Mouse (Mus musculus): Measurements from ENCODE around the gene Itga6. TPM values are rescaled to one million over a fixed set of nuclear protein-coding genes. Genes with fewer than 3 reads are reported as not detected.

The Itga6 gene
- polyA plus RNA-seq, 1 experiment from 2014 or later, result 21.1 TPM

- H3K36me3 ChIP-seq (ENCODE audit: control insufficient read depth, insufficient read depth, low read length), result no peaks in the 10 kb centered on the region
- ATAC-seq, result no peak
- H3K9me3 ChIP-seq (ENCODE audit: control insufficient read depth, low read length), result no peaks in the 10 kb centered on the region
- H3K9ac ChIP-seq (ENCODE audit: low read depth, low read length), result no peak overlapping the region
- no peak overlapping the region for H3K4me2 ChIP-seq (ENCODE audit: low read length)
- no peaks in the 10 kb centered on the region for H3K27me3 ChIP-seq (replicated peaks; ENCODE audit: control insufficient read depth, insufficient read depth, low read length)
- H3K4me1 ChIP-seq (ENCODE audit: control insufficient read depth, insufficient read depth, low read depth, low read length), result peaks cover 9% of the 10 kb centered on the region
- H3K4me3 ChIP-seq (ENCODE audit: low read length), result no peak overlapping the region
- 19% methylated on average over 5 of the region's 5 CpGs for WGBS
- H3K27ac ChIP-seq (ENCODE audit: low read depth, low read length), result no peak overlapping the region
These were observed 69.9 kb downstream of the Itga6 start for GRCm38 (mm10) chr2:71815279-71815678.

GRCm38 (mm10) chr2:71816391-71817041 is 71.1 kb downstream of the Itga6 start:
- Histone ChIP-seq H3K27ac (ENCODE audit: low read depth, low read length) (no peak overlapping the region), H3K36me3 (ENCODE audit: control insufficient read depth, insufficient read depth, low read length) (no peaks in the 10 kb centered on the region), H3K4me2 (ENCODE audit: low read length) (no peak overlapping the region), H3K9ac (ENCODE audit: low read depth, low read length) (no peak overlapping the region), H3K27me3 (replicated peaks; ENCODE audit: control insufficient read depth, insufficient read depth, low read length) (no peaks in the 10 kb centered on the region), H3K4me3 (ENCODE audit: low read length) (no peak overlapping the region), H3K4me1 (ENCODE audit: control insufficient read depth, insufficient read depth, low read depth, low read length) (peaks cover 9% of the 10 kb centered on the region), H3K9me3 (ENCODE audit: control insufficient read depth, low read length) (no peaks in the 10 kb centered on the region)
- 42% methylated on average over 14 of the region's 14 CpGs for WGBS
- ATAC-seq, result peak; percentile 37; the same call in 1 of the 2 replicates

- Histone ChIP-seq H3K4me2 (ENCODE audit: low read length) (no peak overlapping the region), H3K36me3 (ENCODE audit: control insufficient read depth, insufficient read depth, low read length) (no peaks in the 10 kb centered on the region), H3K9ac (ENCODE audit: low read depth, low read length) (no peak overlapping the region), H3K27me3 (replicated peaks; ENCODE audit: control insufficient read depth, insufficient read depth, low read length) (no peaks in the 10 kb centered on the region), H3K4me3 (ENCODE audit: low read length) (no peak overlapping the region), H3K9me3 (ENCODE audit: control insufficient read depth, low read length) (no peaks in the 10 kb centered on the region), H3K4me1 (ENCODE audit: control insufficient read depth, insufficient read depth, low read depth, low read length) (no peaks in the 10 kb centered on the region), H3K27ac (ENCODE audit: low read depth, low read length) (no peak overlapping the region)
- no peak for ATAC-seq
- 54% methylated on average over 13 of the region's 13 CpGs for whole genome bisulfite sequencing
These were observed 78.7 kb downstream of the Itga6 start for GRCm38 (mm10) chr2:71824146-71824545.

- H3K27me3 ChIP-seq (replicated peaks; ENCODE audit: control insufficient read depth, insufficient read depth, low read length), result no peaks in the 10 kb centered on the region
- no peaks in the 10 kb centered on the region for H3K4me1 ChIP-seq (ENCODE audit: control insufficient read depth, insufficient read depth, low read depth, low read length)
- no peak for ATAC-seq
- no peak overlapping the region for H3K4me3 ChIP-seq (ENCODE audit: low read length)
- H3K36me3 ChIP-seq (ENCODE audit: control insufficient read depth, insufficient read depth, low read length), result no peaks in the 10 kb centered on the region
- no peak overlapping the region for H3K27ac ChIP-seq (ENCODE audit: low read depth, low read length)
- 81% methylated on average over 13 of the region's 13 CpGs for WGBS
- H3K9ac ChIP-seq (ENCODE audit: low read depth, low read length), result no peak overlapping the region
- no peak overlapping the region for H3K4me2 ChIP-seq (ENCODE audit: low read length)
- H3K9me3 ChIP-seq (ENCODE audit: control insufficient read depth, low read length), result no peaks in the 10 kb centered on the region
These were observed 82.3 kb downstream of the Itga6 start for GRCm38 (mm10) chr2:71827711-71828110.

- H3K36me3 ChIP-seq (ENCODE audit: control insufficient read depth, insufficient read depth, low read length), result no peaks in the 10 kb centered on the region
- H3K4me1 ChIP-seq (ENCODE audit: control insufficient read depth, insufficient read depth, low read depth, low read length), result no peaks in the 10 kb centered on the region
- no peak overlapping the region for H3K27ac ChIP-seq (ENCODE audit: low read depth, low read length)
- no peak overlapping the region for H3K4me2 ChIP-seq (ENCODE audit: low read length)
- H3K9me3 ChIP-seq (ENCODE audit: control insufficient read depth, low read length), result no peaks in the 10 kb centered on the region
- WGBS, result 58% methylated on average over 11 of the region's 11 CpGs
- H3K27me3 ChIP-seq (replicated peaks; ENCODE audit: control insufficient read depth, insufficient read depth, low read length), result no peaks in the 10 kb centered on the region
- no peak for ATAC-seq
- no peak overlapping the region for H3K4me3 ChIP-seq (ENCODE audit: low read length)
- H3K9ac ChIP-seq (ENCODE audit: low read depth, low read length), result no peak overlapping the region
These were observed 83.5 kb downstream of the Itga6 start for GRCm38 (mm10) chr2:71828928-71829327.

GRCm38 (mm10) chr2:71833626-71834025 is 88.2 kb downstream of the Itga6 start:
- H3K9ac ChIP-seq (ENCODE audit: low read depth, low read length), result no peak overlapping the region
- H3K27me3 ChIP-seq (replicated peaks; ENCODE audit: control insufficient read depth, insufficient read depth, low read length), result no peaks in the 10 kb centered on the region
- no peaks in the 10 kb centered on the region for H3K9me3 ChIP-seq (ENCODE audit: control insufficient read depth, low read length)
- 88% methylated on average over 6 of the region's 6 CpGs for WGBS
- H3K4me3 ChIP-seq (ENCODE audit: low read length), result no peak overlapping the region
- no peaks in the 10 kb centered on the region for H3K36me3 ChIP-seq (ENCODE audit: control insufficient read depth, insufficient read depth, low read length)
- ATAC-seq, result no peak
- H3K4me2 ChIP-seq (ENCODE audit: low read length), result no peak overlapping the region
- no peak overlapping the region for H3K27ac ChIP-seq (ENCODE audit: low read depth, low read length)
- no peaks in the 10 kb centered on the region for H3K4me1 ChIP-seq (ENCODE audit: control insufficient read depth, insufficient read depth, low read depth, low read length)

- Histone ChIP-seq H3K9me3 (ENCODE audit: control insufficient read depth, low read length) (no peaks in the 10 kb centered on the region), H3K9ac (ENCODE audit: low read depth, low read length) (no peak overlapping the region), H3K4me2 (ENCODE audit: low read length) (no peak overlapping the region), H3K4me1 (ENCODE audit: control insufficient read depth, insufficient read depth, low read depth, low read length) (no peaks in the 10 kb centered on the region), H3K4me3 (ENCODE audit: low read length) (no peak overlapping the region), H3K27me3 (replicated peaks; ENCODE audit: control insufficient read depth, insufficient read depth, low read length) (no peaks in the 10 kb centered on the region), H3K36me3 (ENCODE audit: control insufficient read depth, insufficient read depth, low read length) (no peaks in the 10 kb centered on the region), H3K27ac (ENCODE audit: low read depth, low read length) (no peak overlapping the region)
- WGBS, result 80% methylated on average over 7 of the region's 7 CpGs
- no peak for ATAC-seq
These were observed 89.0 kb downstream of the Itga6 start for GRCm38 (mm10) chr2:71834371-71834770.

- ATAC-seq, result no peak
- 92% methylated on average over 8 of the region's 8 CpGs for WGBS
- no peaks in the 10 kb centered on the region for H3K9me3 ChIP-seq (ENCODE audit: control insufficient read depth, low read length)
- H3K27ac ChIP-seq (ENCODE audit: low read depth, low read length), result no peak overlapping the region
- H3K9ac ChIP-seq (ENCODE audit: low read depth, low read length), result no peak overlapping the region
- no peak overlapping the region for H3K4me3 ChIP-seq (ENCODE audit: low read length)
- no peaks in the 10 kb centered on the region for H3K36me3 ChIP-seq (ENCODE audit: control insufficient read depth, insufficient read depth, low read length)
- no peaks in the 10 kb centered on the region for H3K4me1 ChIP-seq (ENCODE audit: control insufficient read depth, insufficient read depth, low read depth, low read length)
- H3K4me2 ChIP-seq (ENCODE audit: low read length), result no peak overlapping the region
- H3K27me3 ChIP-seq (replicated peaks; ENCODE audit: control insufficient read depth, insufficient read depth, low read length), result no peaks in the 10 kb centered on the region
These were observed 90.1 kb downstream of the Itga6 start for GRCm38 (mm10) chr2:71835556-71835955.

GRCm38 (mm10) chr2:71836232-71836631 is 90.8 kb downstream of the Itga6 start:
- H3K4me1 ChIP-seq (ENCODE audit: control insufficient read depth, insufficient read depth, low read depth, low read length), result no peaks in the 10 kb centered on the region
- no peak overlapping the region for H3K27ac ChIP-seq (ENCODE audit: low read depth, low read length)
- no peaks in the 10 kb centered on the region for H3K27me3 ChIP-seq (replicated peaks; ENCODE audit: control insufficient read depth, insufficient read depth, low read length)
- 97% methylated on average over 4 of the region's 4 CpGs for WGBS
- ATAC-seq, result no peak
- no peaks in the 10 kb centered on the region for H3K36me3 ChIP-seq (ENCODE audit: control insufficient read depth, insufficient read depth, low read length)
- H3K4me3 ChIP-seq (ENCODE audit: low read length), result no peak overlapping the region
- H3K9me3 ChIP-seq (ENCODE audit: control insufficient read depth, low read length), result no peaks in the 10 kb centered on the region
- H3K4me2 ChIP-seq (ENCODE audit: low read length), result no peak overlapping the region
- H3K9ac ChIP-seq (ENCODE audit: low read depth, low read length), result no peak overlapping the region

GRCm38 (mm10) chr2:71837261-71837660 is 91.8 kb downstream of the Itga6 start:
- H3K4me1 ChIP-seq (ENCODE audit: control insufficient read depth, insufficient read depth, low read depth, low read length), result no peaks in the 10 kb centered on the region
- 67% methylated on average over 4 of the region's 4 CpGs for WGBS
- no peaks in the 10 kb centered on the region for H3K27me3 ChIP-seq (replicated peaks; ENCODE audit: control insufficient read depth, insufficient read depth, low read length)
- no peak overlapping the region for H3K4me2 ChIP-seq (ENCODE audit: low read length)
- H3K36me3 ChIP-seq (ENCODE audit: control insufficient read depth, insufficient read depth, low read length), result no peaks in the 10 kb centered on the region
- H3K27ac ChIP-seq (ENCODE audit: low read depth, low read length), result no peak overlapping the region
- no peak overlapping the region for H3K9ac ChIP-seq (ENCODE audit: low read depth, low read length)
- H3K4me3 ChIP-seq (ENCODE audit: low read length), result no peak overlapping the region
- ATAC-seq, result no peak
- H3K9me3 ChIP-seq (ENCODE audit: control insufficient read depth, low read length), result no peaks in the 10 kb centered on the region

All from hindbrain, embryonic 16.5 days (tissue).